Mouse (Mus musculus): Measurements from ENCODE around the gene Kansl1l.

- no peak for TF ChIP-seq POLR2A (IDR thresholded peaks at IDR 0.05; ENCODE audit: borderline replicate concordance, insufficient read depth, low read length)
- TF ChIP-seq CTCF (IDR thresholded peaks at IDR 0.05; ENCODE audit: borderline replicate concordance, insufficient read depth, low read depth, low read length) = no peak
These were observed 122.1 kb downstream of the Kansl1l start for GRCm38 (mm10) chr1:66695296-66695695.

All from cerebellum, adult 2 months (tissue).